Mouse (Mus musculus) MEL (cell line): ENCODE results near the gene Mturn. TPM values are rescaled to one million over a fixed set of nuclear protein-coding genes. Genes with fewer than 3 reads are reported as not detected.

Experiments
- DNase-seq: peaks from one replicate; pipeline ENCODE4 v3.0.0; 2011; ENCODE audit warnings: low read depth, low spot score
- H3K27ac ChIP-seq: 2 replicates; pipeline ENCODE4 v1.5.1; 2012; ENCODE audit warnings: low read depth, mild to moderate bottlenecking, control low read depth, low read length, moderate library complexity; ENCODE audit not compliant: control insufficient read depth
- H3K27me3 ChIP-seq, 2 experiments: fragments of 150-350 bp in 1 of 2; sonication (generic) in 1 of 2; 2 replicates each; pipeline ENCODE4 v1.6.1; 2012; ENCODE audit warnings: low read length in 2 of 2, mild to moderate bottlenecking in 2 of 2, improper control_type of control experiment in 1 of 2, moderate library complexity in 1 of 2; ENCODE audit not compliant: insufficient read depth in 2 of 2, control insufficient read depth in 1 of 2
- H3K36me3 ChIP-seq, 2 experiments: 2 replicates each; pipeline ENCODE4 v1.6.1; 2012 to 2014; ENCODE audit warnings: low read length in 2 of 2, improper control_type of control experiment in 1 of 2, inconsistent platforms in 1 of 2, mild to moderate bottlenecking in 1 of 2; ENCODE audit not compliant: insufficient read depth in 2 of 2, control insufficient read depth in 1 of 2
- H3K4me1 ChIP-seq, 2 experiments: fragments of 150-350 bp in 1 of 2; sonication (generic) in 1 of 2; 2 replicates each; pipeline ENCODE4 v1.6.1; 2012; ENCODE audit warnings: low read length in 2 of 2, improper control_type of control experiment in 1 of 2, mild to moderate bottlenecking in 1 of 2; ENCODE audit not compliant: insufficient read depth in 2 of 2, control insufficient read depth in 1 of 2
- H3K4me3 ChIP-seq, 2 experiments: fragments of 150-350 bp in 1 of 2; sonication (generic) in 1 of 2; 2 replicates each; pipeline ENCODE4 v1.5.1; 2012; ENCODE audit warnings: low read depth in 2 of 2, low read length in 2 of 2, mild to moderate bottlenecking in 2 of 2, moderate library complexity in 2 of 2, control low read depth in 1 of 2, improper control_type of control experiment in 1 of 2; ENCODE audit not compliant: control insufficient read depth in 1 of 2, insufficient read depth in 1 of 2
- H3K79me2 ChIP-seq: 2 replicates; pipeline ENCODE4 v1.6.1; 2012; ENCODE audit warnings: mild to moderate bottlenecking, low read length, moderate library complexity; ENCODE audit not compliant: control insufficient read depth, poor library complexity, insufficient read depth
- H3K9ac ChIP-seq: 2 replicates; pipeline ENCODE4 v1.6.1; 2012; ENCODE audit warnings: low read depth, mild to moderate bottlenecking, control low read depth, low read length, moderate library complexity; ENCODE audit not compliant: control insufficient read depth, poor library complexity, severe bottlenecking
- H3K9me3 ChIP-seq: fragments of 150-350 bp; sonication (generic); replicated peaks from 2 replicates; pipeline ENCODE4 v1.6.1; 2012; ENCODE audit warnings: mild to moderate bottlenecking, low read length, improper control_type of control experiment, moderate library complexity; ENCODE audit not compliant: insufficient read depth
- BHLHE40 ChIP-seq: IDR thresholded peaks from 2 replicates; pipeline ENCODE4 v1.6.1; 2012; ENCODE audit warnings: low read depth, mild to moderate bottlenecking, inconsistent platforms, low read length, improper control_type of control experiment, borderline replicate concordance
- CHD2 ChIP-seq: IDR thresholded peaks from 2 replicates; pipeline ENCODE4 v1.6.1; 2011; ENCODE audit warnings: low read length, improper control_type of control experiment
- CTCF ChIP-seq, 3 experiments: IDR thresholded peaks in 2 of 3; conservative IDR thresholded peaks in 1 of 3; 2 replicates each; pipeline ENCODE4 v1.5.1; 2011 to 2012; ENCODE audit warnings: low read length in 3 of 3, low read depth in 2 of 3, mild to moderate bottlenecking in 2 of 3, improper control_type of control experiment in 1 of 3, inconsistent platforms in 1 of 3, mixed read lengths in 1 of 3, moderate library complexity in 1 of 3; ENCODE audit not compliant: control insufficient read depth in 1 of 3, insufficient read depth in 1 of 3, poor library complexity in 1 of 3, severe bottlenecking in 1 of 3
- E2F4 ChIP-seq: IDR thresholded peaks from 2 replicates; pipeline ENCODE4 v1.6.1; 2011; ENCODE audit warnings: low read depth, low read length, improper control_type of control experiment, borderline replicate concordance
- ELF1 ChIP-seq: IDR thresholded peaks from 2 replicates; pipeline ENCODE4 v1.6.1; 2014; ENCODE audit warnings: low read depth, mild to moderate bottlenecking, inconsistent platforms, low read length, improper control_type of control experiment, moderate library complexity
- EP300 ChIP-seq, 2 experiments: IDR thresholded peaks; 2 replicates each; pipeline ENCODE4 v1.6.1; 2011; ENCODE audit warnings: improper control_type of control experiment in 2 of 2, low read length in 2 of 2, low read depth in 1 of 2, mild to moderate bottlenecking in 1 of 2
- HCFC1 ChIP-seq: IDR thresholded peaks from 2 replicates; pipeline ENCODE4 v1.6.1; 2012; ENCODE audit warnings: low read depth, mild to moderate bottlenecking, inconsistent platforms, low read length, improper control_type of control experiment, moderate library complexity
- MAFK ChIP-seq: IDR thresholded peaks from 2 replicates; pipeline ENCODE4 v1.6.1; 2011; ENCODE audit warnings: low read depth, mild to moderate bottlenecking, low read length, improper control_type of control experiment, borderline replicate concordance
- MAX ChIP-seq: IDR thresholded peaks from 2 replicates; pipeline ENCODE4 v1.6.1; 2011; ENCODE audit warnings: low read length, improper control_type of control experiment
- MEF2A ChIP-seq: IDR thresholded peaks from 2 replicates; pipeline ENCODE4 v1.6.1; 2014; ENCODE audit warnings: low read depth, mild to moderate bottlenecking, inconsistent platforms, low read length, improper control_type of control experiment; ENCODE audit not compliant: poor library complexity, insufficient replicate concordance, severe bottlenecking; ENCODE audit errors: extremely low read depth
- MYB ChIP-seq: IDR thresholded peaks from 2 replicates; pipeline ENCODE4 v1.6.1; 2011; ENCODE audit warnings: mild to moderate bottlenecking, low read depth, low read length, improper control_type of control experiment
- NELFE ChIP-seq: IDR thresholded peaks from 2 replicates; pipeline ENCODE4 v1.6.1; 2011; ENCODE audit warnings: low read depth, low read length, improper control_type of control experiment
- RAD21 ChIP-seq: IDR thresholded peaks from 2 replicates; pipeline ENCODE4 v1.6.1; 2011; ENCODE audit warnings: mild to moderate bottlenecking, low read depth, low read length, improper control_type of control experiment
- RCOR1 ChIP-seq: IDR thresholded peaks from 2 replicates; pipeline ENCODE4 v1.6.1; 2012; ENCODE audit warnings: low read depth, mild to moderate bottlenecking, inconsistent platforms, low read length, improper control_type of control experiment
- SIN3A ChIP-seq: IDR thresholded peaks from 2 replicates; pipeline ENCODE4 v1.6.1; 2012; ENCODE audit warnings: low read length, improper control_type of control experiment, inconsistent platforms
- TCF12 ChIP-seq: IDR thresholded peaks from 2 replicates; pipeline ENCODE4 v1.6.1; 2014; ENCODE audit warnings: low read depth, mild to moderate bottlenecking, inconsistent platforms, low read length, improper control_type of control experiment, moderate library complexity
- UBTF ChIP-seq: IDR thresholded peaks from 2 replicates; pipeline ENCODE4 v1.6.1; 2012; ENCODE audit warnings: low read depth, mild to moderate bottlenecking, inconsistent platforms, low read length, improper control_type of control experiment, moderate library complexity, borderline replicate concordance; ENCODE audit not compliant: insufficient read depth
- USF1 ChIP-seq: IDR thresholded peaks from 2 replicates; pipeline ENCODE4 v1.6.1; 2014; ENCODE audit warnings: low read depth, mild to moderate bottlenecking, inconsistent platforms, low read length, improper control_type of control experiment, moderate library complexity
- ZC3H11A ChIP-seq: IDR thresholded peaks from 2 replicates; pipeline ENCODE4 v1.6.1; 2012; ENCODE audit warnings: low read depth, mild to moderate bottlenecking, inconsistent platforms, low read length, improper control_type of control experiment
- ZKSCAN1 ChIP-seq: IDR thresholded peaks from 2 replicates; pipeline ENCODE4 v1.6.1; 2012; ENCODE audit warnings: low read depth, mild to moderate bottlenecking, inconsistent platforms, low read length, improper control_type of control experiment, moderate library complexity
- ZMIZ1 ChIP-seq: IDR thresholded peaks from 2 replicates; pipeline ENCODE4 v1.6.1; 2012; ENCODE audit warnings: low read depth, mild to moderate bottlenecking, inconsistent platforms, low read length, improper control_type of control experiment, moderate library complexity
- polyA plus RNA-seq, 2 experiments: library from polyadenylated mRNA; stranded (reverse) in 1 of 2; unstranded in 1 of 2; fragments of >175 nt in 1 of 2; fragments of >200 nt in 1 of 2; gene quantifications; 2 replicates each; pipeline versions ENCODE4 v1.2.1 to v1.2.4; 2012; ENCODE audit warnings: low replicate concordance in 2 of 2, low read depth in 1 of 2; ENCODE audit not compliant: insufficient read length in 2 of 2, insufficient read depth in 1 of 2, missing spikeins in 1 of 2
- total RNA-seq: library from RNA; depleted of rRNA; stranded (reverse); fragments of 300-350 nt; gene quantifications from 2 replicates; pipeline ENCODE4 v1.2.3, GENCODE M21; 2012

Gene Mturn
- total and polyA plus RNA-seq, 3 experiments = 0.31 to 1.1 TPM; not detected in 1

GRCm38 (mm10) chr6:54657861-54658260 lies 23.6 kb upstream of the Mturn start:
- Histone ChIP-seq H3K36me3 (no peaks in the 10 kb centered on the region), H3K27me3 (no peaks in the 10 kb centered on the region), H3K4me1 (no peaks in the 10 kb centered on the region), H3K4me3 (no peak overlapping the region), H3K9me3 (no peaks in the 10 kb centered on the region), H3K79me2 (no peaks in the 10 kb centered on the region), H3K9ac (no peak overlapping the region), H3K27ac (no peak overlapping the region)
- DNase-seq = no peak
- no peak for TF ChIP-seq RAD21
- no peak for TF ChIP-seq ZMIZ1

- TF ChIP-seq UBTF (no peak), ZC3H11A (no peak), MAX (no peak), TCF12 (no peak), CHD2 (no peak), NELFE (no peak)
- TF ChIP-seq, all 39 proteins: peak for 0
Observed at GRCm38 (mm10) chr6:54669868-54670267, 11.6 kb upstream of the Mturn start.

GRCm38 (mm10) chr6:54672901-54673300 lies 8.5 kb upstream of the Mturn start:
- no peak overlapping the region for H3K4me3 ChIP-seq
- DNase-seq = no peak

More at GRCm38 (mm10) chr6:54669868-54670267, 11.6 kb upstream of the Mturn start:
- Histone ChIP-seq H3K36me3 (no peaks in the 10 kb centered on the region), H3K9me3 (no peaks in the 10 kb centered on the region), H3K27me3 (no peaks in the 10 kb centered on the region; a peak in 3 of 4 replicates), H3K9ac (no peak overlapping the region), H3K4me1 (no peaks in the 10 kb centered on the region), H3K27ac (no peak overlapping the region), H3K79me2 (no peaks in the 10 kb centered on the region), H3K4me3 (no peak overlapping the region)
- no peak for DNase-seq

More at GRCm38 (mm10) chr6:54672901-54673300, 8.5 kb upstream of the Mturn start:
- H3K9me3 ChIP-seq = no peaks in the 10 kb centered on the region
- TF ChIP-seq E2F4 (no peak), SIN3A (no peak), HCFC1 (no peak), USF1 (no peak), RCOR1 (no peak), CHD2 (no peak), TCF12 (no peak), EP300 (IDR thresholded peaks at IDR 0.05; ENCODE audit: low read depth in 1 of 2, low read length in 2 of 2) (no peak), ZMIZ1 (no peak), BHLHE40 (no peak), ZKSCAN1 (no peak), MYB (no peak), MAFK (no peak), CTCF (IDR thresholded peaks at IDR 0.05 in 2 of 3, conservative IDR thresholded peaks at IDR 0.05 in 1 of 3; ENCODE audit: control insufficient read depth in 1 of 3, insufficient read depth in 1 of 3, low read depth in 2 of 3, low read length in 3 of 3, poor library complexity in 1 of 3, severe bottlenecking in 1 of 3) (no peak), ELF1 (no peak), MEF2A (no peak)
- no peak overlapping the region for H3K27ac ChIP-seq
- no peaks in the 10 kb centered on the region for H3K36me3 ChIP-seq
- H3K79me2 ChIP-seq = no peaks in the 10 kb centered on the region
- H3K9ac ChIP-seq = no peak overlapping the region
- H3K27me3 ChIP-seq = no peaks in the 10 kb centered on the region; a peak in 3 of 4 replicates
- no peaks in the 10 kb centered on the region for H3K4me1 ChIP-seq
